In genomic region chr17:48771721-48772320, GRCm38 (mm10) we compare ENCODE assay signal across 12 mouse cellular contexts.
DNase-seq lines count a peak whose midpoint lies in the region; ATAC-seq lines count a peak whose summit lies in the region.
"Had no signal": no experiment of that assay in that cellular context is flagged by ENCODE, and none has a peak within 500 bp of the region (broad histone marks: within the 10 kb centered on the region; RNA-seq: fewer than 3 reads in every experiment).

No protein-coding gene starts in this region.

- H3K27ac ChIP-seq in forebrain, embryonic 14.5 days (ENCODE audit: low read depth, low read length), result peak overlapping the region; percentile 82
- H3K27ac ChIP-seq in neural tube, embryonic 12.5 days, result 0 out of 2 replicates have a peak overlapping the region, but pooled peaks have one; percentile 10
- H3K27ac ChIP-seq: embryonic facial prominence, embryonic 10.5 days; liver, embryonic 15.5 days had no signal

- H3K36me3 ChIP-seq in forebrain, embryonic 14.5 days (ENCODE audit: control insufficient read depth, insufficient read depth, low read length), result no peaks in the 10 kb centered on the region
- no peaks in the 10 kb centered on the region for H3K36me3 ChIP-seq in neural tube, embryonic 12.5 days
- H3K36me3 ChIP-seq: embryonic facial prominence, embryonic 10.5 days; liver, embryonic 15.5 days had no signal

- peak; percentile 60; the same call in 1 of the 2 replicates for ATAC-seq in forebrain, embryonic 14.5 days
- ATAC-seq in neural tube, embryonic 12.5 days (ENCODE audit: low FRiP score, low read depth), result peak; percentile 42
- ATAC-seq: activated CD4-positive, CD25-positive, alpha-beta regulatory T cell, adult 4 months had no signal

- H3K9me3 ChIP-seq in forebrain, embryonic 14.5 days (replicated peaks; ENCODE audit: control insufficient read depth, low read length), result no peaks in the 10 kb centered on the region
- H3K9me3 ChIP-seq in neural tube, embryonic 12.5 days, result no peaks in the 10 kb centered on the region
- H3K9me3 ChIP-seq: embryonic facial prominence, embryonic 10.5 days; liver, embryonic 15.5 days had no signal

- H3K9ac ChIP-seq in forebrain, embryonic 14.5 days (ENCODE audit: low read length), result no peak overlapping the region
- H3K9ac ChIP-seq in neural tube, embryonic 12.5 days, result no peak overlapping the region
- H3K9ac ChIP-seq: liver, embryonic 15.5 days had no signal

- H3K4me3 ChIP-seq in forebrain, embryonic 14.5 days (ENCODE audit: low read depth, low read length), result no peak overlapping the region
- no peak overlapping the region for H3K4me3 ChIP-seq in neural tube, embryonic 12.5 days
- H3K4me3 ChIP-seq: embryonic facial prominence, embryonic 10.5 days; liver, embryonic 15.5 days had no signal

- H3K4me1 ChIP-seq in forebrain, embryonic 14.5 days (ENCODE audit: control insufficient read depth, insufficient read depth, low read length), result peaks cover 34% of the 10 kb centered on the region
- H3K4me1 ChIP-seq in neural tube, embryonic 12.5 days, result peaks cover 32% of the 10 kb centered on the region
- H3K4me1 ChIP-seq: liver, embryonic 15.5 days had no signal

- H3K4me2 ChIP-seq in forebrain, embryonic 14.5 days (ENCODE audit: low read length), result 0 out of 2 replicates have a peak overlapping the region, but pooled peaks have one; percentile 7
- H3K4me2 ChIP-seq in neural tube, embryonic 12.5 days (replicated peaks), result peak overlapping the region; percentile 16; the same call in 1 of the 2 replicates
- H3K4me2 ChIP-seq: liver, embryonic 15.5 days had no signal

- H3K27me3 ChIP-seq in forebrain, embryonic 14.5 days (replicated peaks; ENCODE audit: control insufficient read depth, insufficient read depth, low read length), result no peaks in the 10 kb centered on the region
- 0 out of 2 replicates have a peak, but pooled peaks cover 2% of the 10 kb centered on the region for H3K27me3 ChIP-seq in neural tube, embryonic 12.5 days (replicated peaks)
- H3K27me3 ChIP-seq: liver, embryonic 15.5 days had no signal

- peak; percentile 74 for DNase-seq in forebrain, embryonic 14.5 days (ENCODE audit: low spot score)
- DNase-seq in frontal cortex, postnatal 36 days (ENCODE audit: low spot score in 2 of 2), result peak; percentile 51 to 59
- peak; percentile 40 to 43 for DNase-seq in layer of hippocampus, postnatal 10 days (ENCODE audit: low spot score in 2 of 2)
- DNase-seq in thymus, postnatal 36 days, result no peak
- DNase-seq in spleen, postnatal 14 days (ENCODE audit: low spot score in 2 of 2), result no peak
- no peak for DNase-seq in spleen, postnatal 10 days (ENCODE audit: low spot score in 2 of 2)
- DNase-seq: kidney, postnatal 14 days; thymus, postnatal 14 days had no signal

- WGBS in forebrain, embryonic 14.5 days, result 36% methylated on average over 13 of the region's 13 CpGs
- WGBS in neural tube, embryonic 12.5 days, result 51% methylated on average over 13 of the region's 13 CpGs

Comparison
In these comparisons a context has a peak if more than half of its experiments do, and no peak if none do; other contexts are left out.
1. DNase-seq: peak in forebrain, embryonic 14.5 days (single experiment), frontal cortex, postnatal 36 days (2 of 2) and layer of hippocampus, postnatal 10 days (2 of 2); none in thymus, postnatal 36 days (0 of 2), spleen, postnatal 14 days (0 of 2) and spleen, postnatal 10 days (0 of 2).